Mouse (Mus musculus): Measurements from ENCODE around the gene Tmc3.

GRCm38 (mm10) chr7:83606796-83607195, 22.1 kb downstream of the Tmc3 start:
- TF ChIP-seq POLR2A (IDR thresholded peaks at IDR 0.05; ENCODE audit: borderline replicate concordance, extremely low read depth, low read depth, low read length) (no peak), CTCF (IDR thresholded peaks at IDR 0.05; ENCODE audit: insufficient read depth, low read length) (no peak)

Data from lung, adult 2 months (tissue).